Comparison of ENCODE assay signal across 24 mouse cellular contexts in the genomic region with DNA sequence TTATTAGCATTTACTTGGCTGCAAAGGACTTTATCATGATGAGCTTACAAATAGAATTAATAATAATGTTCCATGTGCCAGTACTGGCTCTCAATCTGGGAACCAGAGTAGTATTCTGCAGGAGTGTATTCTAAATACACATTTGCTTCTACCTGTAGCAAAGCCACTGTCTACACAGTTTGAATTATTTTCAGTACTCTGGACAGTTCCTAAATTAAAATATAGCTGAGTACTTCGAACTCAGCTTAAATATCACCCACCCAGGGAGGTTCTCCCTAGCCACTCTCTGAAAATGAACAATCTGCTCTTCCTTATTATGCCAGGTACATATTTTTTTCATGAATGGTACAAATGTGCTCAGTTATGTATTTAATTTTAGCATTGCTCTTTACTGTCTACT.
A peak's percentile ranks its signal among the peaks of the same experiment; 100 is the strongest.
DNase-seq lines count a peak whose midpoint lies in the region; ATAC-seq and TF ChIP-seq lines count a peak whose summit lies in the region.
"Had no signal": no experiment of that assay in that cellular context is flagged by ENCODE, and none has a peak within 500 bp of the region (broad histone marks: within the 10 kb centered on the region; RNA-seq: fewer than 3 reads in every experiment).

No protein-coding gene starts in this region.

- no peak overlapping the region for H3K9ac ChIP-seq in lung, embryonic 14.5 days
- H3K9ac ChIP-seq in embryonic facial prominence, embryonic 14.5 days (ENCODE audit: low read depth, low read length): no peak overlapping the region
- H3K9ac ChIP-seq: embryonic facial prominence, embryonic 15.5 days; heart, embryonic 15.5 days; hindbrain, embryonic 13.5 days had no signal

- ATAC-seq in lung, embryonic 14.5 days (ENCODE audit: insufficient read depth): no peak
- no peak for ATAC-seq in embryonic facial prominence, embryonic 14.5 days (ENCODE audit: low read depth)
- ATAC-seq: activated CD4-positive, CD25-positive, alpha-beta regulatory T cell, adult 4 months; forebrain, embryonic 14.5 days; hindbrain, postnatal 0 days; Patski had no signal

- H3K27me3 ChIP-seq in lung, embryonic 14.5 days (ENCODE audit: insufficient read depth, low read length): no peaks in the 10 kb centered on the region
- H3K27me3 ChIP-seq in embryonic facial prominence, embryonic 14.5 days (replicated peaks; ENCODE audit: control insufficient read depth, insufficient read depth, low read length): no peaks in the 10 kb centered on the region
- H3K27me3 ChIP-seq: embryonic facial prominence, embryonic 15.5 days; heart, embryonic 15.5 days; hindbrain, embryonic 13.5 days had no signal

- no peaks in the 10 kb centered on the region for H3K4me1 ChIP-seq in lung, embryonic 14.5 days (ENCODE audit: insufficient read depth)
- H3K4me1 ChIP-seq in embryonic facial prominence, embryonic 14.5 days (ENCODE audit: control insufficient read depth, insufficient read depth, low read length): no peaks in the 10 kb centered on the region
- H3K4me1 ChIP-seq: embryonic facial prominence, embryonic 15.5 days; forebrain, embryonic 10.5 days; heart, embryonic 15.5 days; hindbrain, embryonic 13.5 days had no signal

- WGBS in lung, embryonic 14.5 days: 56% methylated on average over 1 of the region's 1 CpGs
- WGBS in embryonic facial prominence, embryonic 14.5 days: 43% methylated on average over 1 of the region's 1 CpGs

- no peak overlapping the region for H3K4me2 ChIP-seq in lung, embryonic 14.5 days
- no peak overlapping the region for H3K4me2 ChIP-seq in embryonic facial prominence, embryonic 14.5 days (ENCODE audit: low read depth, low read length)
- H3K4me2 ChIP-seq: embryonic facial prominence, embryonic 15.5 days; heart, embryonic 11.5 days; heart, embryonic 15.5 days; hindbrain, embryonic 13.5 days had no signal

- no peaks in the 10 kb centered on the region for H3K9me3 ChIP-seq in lung, embryonic 14.5 days (ENCODE audit: low read depth, low read length)
- H3K9me3 ChIP-seq in embryonic facial prominence, embryonic 14.5 days (ENCODE audit: control insufficient read depth, low read length): no peaks in the 10 kb centered on the region
- H3K9me3 ChIP-seq: embryonic facial prominence, embryonic 15.5 days; heart, embryonic 15.5 days; hindbrain, embryonic 13.5 days had no signal

- H3K27ac ChIP-seq in lung, embryonic 14.5 days (ENCODE audit: low read depth): no peak overlapping the region
- H3K27ac ChIP-seq in embryonic facial prominence, embryonic 14.5 days (replicated peaks; ENCODE audit: low read depth, low read length): no peak overlapping the region
- H3K27ac ChIP-seq: embryonic facial prominence, embryonic 15.5 days; forebrain, embryonic 10.5 days; heart, adult 2 months; heart, embryonic 15.5 days; hindbrain, embryonic 13.5 days; hindbrain, postnatal 0 days had no signal

- H3K36me3 ChIP-seq in lung, embryonic 14.5 days (ENCODE audit: insufficient read depth): no peaks in the 10 kb centered on the region
- H3K36me3 ChIP-seq in embryonic facial prominence, embryonic 14.5 days (ENCODE audit: control insufficient read depth, insufficient read depth, low read length): no peaks in the 10 kb centered on the region
- H3K36me3 ChIP-seq: embryonic facial prominence, embryonic 15.5 days; forebrain, embryonic 10.5 days; heart, embryonic 15.5 days; hindbrain, embryonic 13.5 days had no signal

- TF ChIP-seq CTCF in lung, embryonic 14.5 days (IDR thresholded peaks at IDR 0.05; ENCODE audit: low read depth): no peak

- H3K4me3 ChIP-seq in lung, embryonic 14.5 days (ENCODE audit: low read depth, low read length): no peak overlapping the region
- no peak overlapping the region for H3K4me3 ChIP-seq in embryonic facial prominence, embryonic 14.5 days (ENCODE audit: low read depth, low read length)
- H3K4me3 ChIP-seq: embryonic facial prominence, embryonic 15.5 days; erythroblast, embryonic 14.5 days; forebrain, embryonic 10.5 days; heart, adult 2 months; heart, embryonic 15.5 days; hindbrain, embryonic 13.5 days had no signal

- intact Hi-C loops in left cerebral cortex, postnatal 10 days (cut with DNase I): no loop called here

- DNase-seq in embryo, embryonic 11 days: peak; percentile 34
- no peak for DNase-seq in embryo, embryonic 9.5 days (ENCODE audit: extremely low spot score)
- peak; percentile 50 for DNase-seq in lung, embryonic 14.5 days
- no peak for DNase-seq in lung, postnatal 36 days
- peak; percentile 16 for DNase-seq in embryonic facial prominence, embryonic 14.5 days (ENCODE audit: low spot score)
- no peak for DNase-seq in gastrocnemius, postnatal 4 days (ENCODE audit: low spot score in 2 of 2)
- no peak for DNase-seq in left cerebral cortex, postnatal 10 days (ENCODE audit: extremely low spot score in 1 of 2, low spot score in 2 of 2)
- DNase-seq: adrenal gland, postnatal 14 days; cerebellum, adult 11-12 months; cerebellum, adult 9-10 months; cerebellum, postnatal 25 days; gastrocnemius, postnatal 10 days; heart, adult 2 months; heart, postnatal 14 days had no signal

Comparison
In these comparisons a context has a peak if more than half of its experiments do, and no peak if none do; other contexts are left out.
1. DNase-seq: peak in embryo, embryonic 11 days (single experiment), lung, embryonic 14.5 days (single experiment) and embryonic facial prominence, embryonic 14.5 days (single experiment); none in embryo, embryonic 9.5 days (single experiment), lung, postnatal 36 days (single experiment), gastrocnemius, postnatal 4 days (0 of 2) and left cerebral cortex, postnatal 10 days (0 of 2).